Mouse (Mus musculus) neural tube, embryonic 10.5 days (tissue): ENCODE measurements around the gene Pspn.
A peak's percentile ranks its signal among the peaks of the same experiment; 100 is the strongest.

Experiments used
- DNase-seq: peaks from one replicate; pipeline ENCODE4 v3.0.0-alpha.2; 2017; ENCODE audit warnings: low spot score; ENCODE audit errors: extremely low spot score

The Pspn gene

DNA sequence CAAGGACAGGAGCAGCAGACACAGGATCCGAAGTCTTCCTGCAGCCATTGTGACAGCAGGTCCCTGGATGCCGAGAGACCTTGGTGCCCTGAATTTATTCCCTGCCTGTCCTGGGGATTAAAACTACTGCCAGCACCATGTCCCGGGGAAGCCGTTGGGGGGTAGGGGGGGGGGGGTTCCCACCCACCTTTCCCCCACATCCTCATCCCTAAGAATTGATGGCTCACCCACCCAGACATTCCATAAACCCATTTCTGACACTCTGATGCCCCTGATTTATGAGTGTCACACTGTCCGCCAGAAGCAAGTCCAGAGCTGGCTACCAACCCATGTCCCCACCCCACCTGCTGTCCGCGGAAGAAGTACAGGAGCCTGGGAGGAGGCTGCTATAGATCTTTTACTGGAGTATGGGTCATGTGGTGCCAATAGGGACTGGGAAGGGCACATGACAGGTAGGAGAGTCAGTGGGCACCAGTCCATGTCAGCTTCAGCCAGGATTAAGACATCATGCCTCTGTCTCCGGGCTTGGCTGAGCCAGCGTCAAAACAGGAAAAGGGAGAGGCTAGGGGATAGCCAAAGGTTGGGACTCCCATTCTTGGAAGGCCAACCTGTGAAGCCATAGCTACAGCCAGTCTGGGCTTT is at the start of gene Pspn:
Pspn (minus strand) TSS at position 51 of the 642 bp plus-strand sequence.
- DNase-seq: no peak

GRCm38 (mm10) chr17:57048816-57049215 is 49.0 kb upstream of the Pspn start:
- DNase-seq: no peak

DNA sequence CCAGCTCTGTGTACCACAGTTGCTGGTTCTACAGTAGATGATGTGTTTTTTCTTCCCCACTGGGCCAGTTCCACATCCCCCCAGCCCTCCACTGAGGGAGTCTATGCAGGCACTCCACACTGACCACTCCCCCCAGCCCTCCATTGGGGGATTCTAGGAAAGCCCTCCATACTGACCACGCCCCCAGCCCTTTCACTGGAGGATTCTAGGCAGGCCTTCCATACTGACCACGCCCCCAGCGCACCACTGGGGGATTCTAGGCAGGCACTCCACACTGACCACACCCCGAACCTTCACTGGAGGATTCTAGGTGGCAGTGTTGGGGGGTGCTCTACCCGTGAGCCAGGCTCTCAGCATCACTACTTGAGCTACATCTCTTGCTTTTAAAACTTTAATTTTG is 47.6 kb upstream of the Pspn start:
- DNase-seq: no peak

DNA sequence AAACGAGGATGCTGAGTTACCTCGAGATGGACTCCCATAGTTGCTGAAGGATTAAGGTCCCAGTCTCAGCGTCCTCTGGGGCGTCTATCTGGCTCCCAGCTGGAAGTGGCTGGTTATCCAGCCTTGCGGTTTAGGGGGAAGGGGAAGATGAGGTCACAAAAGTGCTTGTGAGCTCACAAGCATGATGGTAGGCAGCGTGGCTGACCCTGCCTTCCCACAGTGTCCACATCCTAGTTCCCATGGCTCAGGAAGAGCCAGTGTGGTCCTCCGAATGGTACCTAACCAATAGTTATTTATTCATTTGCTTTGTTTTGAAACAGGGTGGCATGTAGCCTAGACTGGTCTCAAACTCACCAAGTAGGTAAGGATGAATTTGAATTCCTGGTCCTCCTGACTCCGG is 41.7 kb upstream of the Pspn start, which contains the start of gene Slc25a41:
Slc25a41 (minus strand) TSS at position 101 of the 400 bp plus-strand sequence.
- DNase-seq: no peak

- no peak for DNase-seq
Measured at GRCm38 (mm10) chr17:57038978-57039377, 39.2 kb upstream of the Pspn start.

- DNase-seq: no peak
Measured at GRCm38 (mm10) chr17:57032854-57033253, 33.0 kb upstream of the Pspn start.

DNA sequence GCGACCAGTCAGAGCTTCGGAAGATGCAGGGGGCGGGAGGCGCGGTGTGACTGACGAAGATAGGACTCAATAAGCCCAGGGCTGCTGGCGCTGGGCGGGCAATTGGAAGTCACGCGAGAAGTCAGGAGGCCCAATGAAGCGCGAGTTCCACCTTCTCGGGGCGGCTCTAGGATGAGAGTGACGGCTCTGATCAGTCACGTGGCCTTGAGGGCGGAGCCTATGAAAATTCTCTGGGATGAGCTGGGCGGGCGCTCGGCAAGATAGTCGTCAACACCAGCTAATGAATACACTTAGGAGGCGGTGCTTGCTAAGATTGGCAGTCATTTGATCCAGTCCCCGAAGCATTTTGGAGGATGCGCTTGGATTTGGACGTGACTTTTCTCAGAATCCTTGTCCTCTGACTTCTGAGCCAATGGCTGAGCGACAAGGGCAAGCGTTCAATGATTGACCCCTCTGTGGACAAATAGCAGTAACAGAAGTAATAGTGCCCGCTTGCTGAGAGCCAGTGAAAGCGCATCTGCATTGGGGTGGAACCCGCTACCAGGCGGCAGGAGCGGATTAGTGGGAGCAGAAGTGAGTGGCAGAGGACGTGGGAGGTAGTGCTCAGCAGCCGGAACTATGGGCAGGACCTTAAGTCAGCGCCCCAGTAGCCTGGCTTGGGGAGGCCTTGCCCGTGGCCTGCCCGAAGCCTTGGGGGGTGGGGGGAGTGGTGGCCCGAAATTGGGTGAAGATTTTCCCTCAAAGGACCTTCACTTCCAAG is 32.0 kb upstream of the Pspn start:
- peak; percentile 96 for DNase-seq

GRCm38 (mm10) chr17:57030931-57031660 is 31.3 kb upstream of the Pspn start, which contains the start of gene Khsrp:
TSS of gene Khsrp (minus strand) at chr17:57031522.
- DNase-seq: peak; percentile 66

- DNase-seq: no peak
Measured at GRCm38 (mm10) chr17:57029691-57030090, 29.9 kb upstream of the Pspn start.

- DNase-seq: no peak
Measured at GRCm38 (mm10) chr17:57027471-57027870, 27.7 kb upstream of the Pspn start.

DNA sequence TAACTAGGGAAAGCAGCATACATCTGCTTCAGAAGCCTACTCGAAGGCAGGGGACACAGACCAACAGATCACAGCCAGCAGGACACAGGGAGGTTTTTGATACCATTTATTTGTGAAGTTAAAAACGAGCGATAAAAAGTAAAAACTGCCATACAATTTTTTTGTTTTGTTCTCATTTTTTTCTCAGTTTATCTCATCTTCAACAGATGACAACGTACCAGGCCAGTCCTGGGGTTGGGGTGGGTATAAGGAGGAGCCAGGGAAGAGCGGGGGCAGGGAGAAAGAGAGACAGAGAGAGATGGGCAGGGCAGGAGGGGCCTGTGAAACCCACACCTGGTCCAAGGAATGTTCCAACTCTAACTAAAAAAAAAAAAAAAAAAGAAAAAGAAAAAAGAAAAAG is 21.1 kb upstream of the Pspn start:
- DNase-seq: no peak

DNA sequence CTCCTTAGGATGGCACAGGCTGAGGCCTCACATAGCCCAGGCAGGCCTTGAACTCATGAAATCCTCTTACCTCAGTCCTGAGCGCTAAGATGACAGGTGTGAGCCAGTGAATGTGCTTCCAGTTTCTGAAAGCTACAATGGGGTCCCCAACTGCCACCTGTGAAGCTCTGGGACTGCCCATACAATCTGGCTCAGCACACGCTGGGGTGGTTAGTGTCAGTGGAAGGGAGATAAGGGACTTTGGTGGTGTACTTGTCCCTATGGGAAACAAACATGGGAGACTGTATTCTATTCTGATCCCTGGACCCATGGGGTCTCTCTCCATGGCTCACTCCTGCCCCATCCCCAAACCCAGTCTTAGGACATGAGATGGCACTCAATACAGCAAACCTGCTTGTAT is 19.9 kb upstream of the Pspn start:
- no peak for DNase-seq

GRCm38 (mm10) chr17:57012245-57012795 is 12.5 kb upstream of the Pspn start:
- no peak for DNase-seq

- DNase-seq: peak; percentile 99
Measured at GRCm38 (mm10) chr17:57011236-57012141, 11.7 kb upstream of the Pspn start, which contains the start of the genes Gtf2f1 and Gm17949. TSS of gene Gtf2f1 (minus strand) at chr17:57011288. TSS of gene Gm17949 (plus strand) at chr17:57011469.

GRCm38 (mm10) chr17:57010911-57011235 is 11.1 kb upstream of the Pspn start:
- no peak for DNase-seq

GRCm38 (mm10) chr17:57007137-57007905 is 7.5 kb upstream of the Pspn start:
- DNase-seq: no peak

- DNase-seq: no peak
Measured at GRCm38 (mm10) chr17:57003994-57004393, 4.2 kb upstream of the Pspn start.

DNA sequence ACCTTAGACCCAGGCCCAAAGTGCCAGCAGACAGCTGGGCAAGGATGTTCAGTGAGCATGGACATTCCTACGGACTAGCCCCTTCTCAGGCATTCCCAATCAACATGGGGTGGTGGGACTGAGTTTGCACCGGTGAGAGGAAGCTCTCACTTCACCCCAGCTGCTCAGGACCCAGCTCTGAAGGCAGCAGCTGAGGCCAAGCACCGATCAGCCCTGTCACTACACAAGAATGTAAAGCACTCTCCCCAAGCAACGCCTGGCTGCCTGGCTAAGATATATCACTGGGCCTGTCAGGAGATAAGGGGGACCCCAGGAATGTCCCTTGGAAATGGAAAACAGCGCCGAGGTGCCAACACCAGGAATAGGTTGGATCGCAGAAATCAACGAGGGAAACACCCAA is 1.4 kb upstream of the Pspn start:
- no peak for DNase-seq

- no peak for DNase-seq
Measured at GRCm38 (mm10) chr17:56999414-56999813, 404 bp downstream of the Pspn start.
